Mouse (Mus musculus): ENCODE measurements around the gene Nupl1. TPM values are rescaled to one million over a fixed set of nuclear protein-coding genes. Genes with fewer than 3 reads are reported as not detected.

Gene Nupl1
- polyA plus RNA-seq, 1 experiment, result 0.06 TPM

GRCm38 (mm10) chr14:60134720-60135119 is 116.5 kb downstream of the Nupl1 start:
- H3K27me3 ChIP-seq (replicated peaks; ENCODE audit: control insufficient read depth, insufficient read depth, low read length), result no peaks in the 10 kb centered on the region
- H3K4me3 ChIP-seq (ENCODE audit: insufficient read depth, low read depth, low read length), result no peak overlapping the region
- H3K4me1 ChIP-seq (ENCODE audit: control insufficient read depth, insufficient read depth, low read length), result no peaks in the 10 kb centered on the region
- no peaks in the 10 kb centered on the region for H3K36me3 ChIP-seq (ENCODE audit: control insufficient read depth, insufficient read depth, low read length)
- DNase-seq, result peak; percentile 32
- no peak for TF ChIP-seq POLR2A (IDR thresholded peaks at IDR 0.05; ENCODE audit: low read depth, low read length)
- TF ChIP-seq CTCF (conservative IDR thresholded peaks at IDR 0.05; ENCODE audit: insufficient read depth, insufficient read length, low read depth, low read length), result no peak
- H3K27ac ChIP-seq (ENCODE audit: insufficient read depth, low read depth, low read length), result no peak overlapping the region
- WGBS, result 32% methylated on average over 9 of the region's 9 CpGs

Other genes starting within 250 kb of the Nupl1 start
- 0.24 and 0.36 TPM in 2 replicates for gene Atp8a2, start 54.3 kb downstream of the Nupl1 start, polyA plus RNA-seq (2012; rRNA removed)
- gene Gm49336, start 76 bp upstream of the Nupl1 start, polyA plus RNA-seq (2012; rRNA removed), result 8.6 and 9.0 TPM in 2 replicates
- 20.6 and 23.3 TPM in 2 replicates for gene Mtmr6, start 13.8 kb upstream of the Nupl1 start, polyA plus RNA-seq (2012; rRNA removed)
- gene Amer2, start 121.8 kb upstream of the Nupl1 start, polyA plus RNA-seq (2012; rRNA removed), result 0.08 and 0.11 TPM in 2 replicates